24 mouse cellular contexts compared by ENCODE assay signal in the genomic region with DNA sequence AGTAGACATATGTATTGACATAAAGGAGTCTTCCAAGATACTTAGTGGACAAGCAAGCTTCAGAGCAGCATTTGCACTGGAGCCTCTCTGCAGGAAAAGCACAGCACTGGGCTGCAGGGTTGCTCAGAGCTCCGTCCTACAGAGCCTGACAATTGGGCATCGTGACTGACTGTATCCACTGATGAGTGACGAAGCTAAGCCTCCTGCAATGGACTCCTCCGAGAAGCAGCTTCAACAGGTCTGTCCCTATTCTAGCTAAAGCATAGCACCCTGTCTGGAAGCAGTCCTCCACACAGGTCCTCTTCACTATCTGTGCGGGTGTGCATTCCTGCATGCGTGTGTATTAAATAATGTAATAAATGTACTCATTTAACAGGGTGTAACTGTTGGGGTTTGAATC. TPM values are rescaled to one million over a fixed set of nuclear protein-coding genes. Genes with fewer than 3 reads are reported as not detected.
"Had no signal": no experiment of that assay in that cellular context is flagged by ENCODE, and none has a peak within 500 bp of the region (broad histone marks: within the 10 kb centered on the region; RNA-seq: fewer than 3 reads in every experiment).

No protein-coding gene starts in this region.

- H3K9me3 ChIP-seq: limb, embryonic 12.5 days; limb, embryonic 15.5 days; liver, embryonic 12.5 days; liver, embryonic 15.5 days; lung, embryonic 15.5 days; megakaryocyte, embryonic 14.5 days had no signal

- H3K4me3 ChIP-seq: limb, embryonic 12.5 days; limb, embryonic 15.5 days; liver, embryonic 12.5 days; liver, embryonic 15.5 days; lung, embryonic 15.5 days; megakaryocyte, embryonic 14.5 days; midbrain, embryonic 10.5 days; myocyte had no signal

- H3K9ac ChIP-seq: limb, embryonic 12.5 days; limb, embryonic 15.5 days; liver, embryonic 12.5 days; liver, embryonic 15.5 days; lung, embryonic 15.5 days had no signal

- H3K4me2 ChIP-seq: limb, embryonic 12.5 days; limb, embryonic 15.5 days; liver, embryonic 12.5 days; liver, embryonic 15.5 days; lung, embryonic 15.5 days had no signal

- DNase-seq: kidney, adult 18-20 months; kidney, adult 9 months; kidney, postnatal 14 days; kidney, postnatal 4 days; left cerebral cortex, postnatal 4 days; lung, adult 18-20 months; lung, postnatal 10 days; lung, postnatal 36 days; right cerebral cortex, adult 18-20 months; right cerebral cortex, postnatal 14 days; right cerebral cortex, postnatal 4 days; thymus, adult 2 months; thymus, postnatal 14 days; thymus, postnatal 4 days had no signal

- H3K27me3 ChIP-seq: limb, embryonic 12.5 days; limb, embryonic 15.5 days; lung, embryonic 15.5 days had no signal

- H3K4me1 ChIP-seq: limb, embryonic 12.5 days; limb, embryonic 15.5 days; liver, embryonic 12.5 days; liver, embryonic 15.5 days had no signal

- H3K27ac ChIP-seq: limb, embryonic 12.5 days; limb, embryonic 15.5 days; liver, embryonic 12.5 days; liver, embryonic 15.5 days; lung, embryonic 15.5 days; midbrain, embryonic 10.5 days; stomach, postnatal 0 days had no signal

- H3K36me3 ChIP-seq: limb, embryonic 12.5 days; limb, embryonic 15.5 days; liver, embryonic 12.5 days; liver, embryonic 15.5 days; lung, embryonic 15.5 days; midbrain, embryonic 10.5 days had no signal

- ATAC-seq: liver, embryonic 12.5 days had no signal

RNA-seq across cellular contexts. Expression of gene Osmr, which starts 7.9 kb away (rescaled TPM):
- total RNA-seq: monocyte, adult 5-6 weeks had no signal
